Mouse (Mus musculus): Measurements from ENCODE around the gene Capza1. TPM values are rescaled to one million over a fixed set of nuclear protein-coding genes. Genes with fewer than 3 reads are reported as not detected.

The Capza1 gene
- total RNA-seq, 2 experiments from 2014 or later, result 45.5 to 49.8 TPM

GRCm38 (mm10) chr3:104790401-104790937 is 73.8 kb downstream of the Capza1 start:
- DNase-seq (ENCODE audit: low spot score in 2 of 2), result peak in 1 of 2 experiments; percentile 15

GRCm38 (mm10) chr3:104789822-104790221 is 74.5 kb downstream of the Capza1 start:
- DNase-seq (ENCODE audit: low spot score in 2 of 2), result no peak

- no peak for DNase-seq (ENCODE audit: low spot score in 2 of 2)
Measured at GRCm38 (mm10) chr3:104789312-104789605, 75.0 kb downstream of the Capza1 start.

- DNase-seq (ENCODE audit: low spot score in 2 of 2), result peak; percentile 70 to 74
Measured at GRCm38 (mm10) chr3:104788561-104789311, 75.6 kb downstream of the Capza1 start.

- no peak for DNase-seq (ENCODE audit: low spot score in 2 of 2)
Measured at GRCm38 (mm10) chr3:104788075-104788474, 76.2 kb downstream of the Capza1 start, which contains the start of gene Rhoc. Gene Rhoc (plus strand): TSS chr3:104788375.

GRCm38 (mm10) chr3:104785284-104785683 is 79.0 kb downstream of the Capza1 start:
- DNase-seq (ENCODE audit: low spot score in 2 of 2), result no peak

- DNase-seq (ENCODE audit: low spot score in 2 of 2), result no peak
Measured at GRCm38 (mm10) chr3:104783971-104784500, 80.3 kb downstream of the Capza1 start.

- no peak for DNase-seq (ENCODE audit: low spot score in 2 of 2)
Measured at GRCm38 (mm10) chr3:104782061-104782681, 82.1 kb downstream of the Capza1 start.

GRCm38 (mm10) chr3:104781471-104781903 is 82.8 kb downstream of the Capza1 start, which contains the start of gene Fam19a3:
Gene Fam19a3 (minus strand): TSS chr3:104781840.
- no peak for DNase-seq (ENCODE audit: low spot score in 2 of 2)

- no peak for DNase-seq (ENCODE audit: low spot score in 2 of 2)
Measured at GRCm38 (mm10) chr3:104780561-104781420, 83.5 kb downstream of the Capza1 start, which contains the start of gene Ppm1j. Gene Ppm1j (plus strand): TSS chr3:104781056.

GRCm38 (mm10) chr3:104779949-104780348 is 84.4 kb downstream of the Capza1 start:
- DNase-seq (ENCODE audit: low spot score in 2 of 2), result peak; percentile 53 to 72

GRCm38 (mm10) chr3:104777342-104777741 is 87.0 kb downstream of the Capza1 start:
- DNase-seq (ENCODE audit: low spot score in 2 of 2), result no peak

- DNase-seq (ENCODE audit: low spot score in 2 of 2), result no peak
Measured at GRCm38 (mm10) chr3:104773301-104773700, 91.0 kb downstream of the Capza1 start.

Other genes with a start within 250 kb of the Capza1 start
- gene Slc16a1, start 225.8 kb downstream of the Capza1 start, total RNA-seq (2021), result 10 to 100 TPM; 71.6 to 74.2 TPM
- 1 to 10 TPM in 1 of 2 experiments, under 1 TPM in 1; 0.81 to 2.7 TPM for gene Ppm1j, start 83.4 kb downstream of the Capza1 start, total RNA-seq (2021)
- under 1 TPM in 1 of 2 experiments, not detected in 1; 0.10 TPM for gene Fam19a3, start 82.7 kb downstream of the Capza1 start, total RNA-seq (2021)
- 10 to 100 TPM; 35.3 to 37.6 TPM for gene Rhoc, start 76.1 kb downstream of the Capza1 start, total RNA-seq (2021)
- 1 to 10 TPM; 7.9 to 9.4 TPM for gene Mov10, start 45.9 kb downstream of the Capza1 start, total RNA-seq (2021)
- gene St7l, start 500 bp downstream of the Capza1 start, total RNA-seq (2021), result 10 to 100 TPM; 45.1 to 46.2 TPM
- gene Wnt2b, start 97.4 kb upstream of the Capza1 start, total RNA-seq (2021), result under 1 TPM; 0.85 to 0.91 TPM
- 10 to 100 TPM; 30.0 to 34.0 TPM for gene Cttnbp2nl, start 188.6 kb upstream of the Capza1 start, total RNA-seq (2021)
- not detected for gene 4930564D02Rik, start 202.3 kb upstream of the Capza1 start, total RNA-seq (2021)

Data from layer of hippocampus, postnatal 14 days (tissue).